ENCODE assay signal across 11 mouse cellular contexts in the genomic region with DNA sequence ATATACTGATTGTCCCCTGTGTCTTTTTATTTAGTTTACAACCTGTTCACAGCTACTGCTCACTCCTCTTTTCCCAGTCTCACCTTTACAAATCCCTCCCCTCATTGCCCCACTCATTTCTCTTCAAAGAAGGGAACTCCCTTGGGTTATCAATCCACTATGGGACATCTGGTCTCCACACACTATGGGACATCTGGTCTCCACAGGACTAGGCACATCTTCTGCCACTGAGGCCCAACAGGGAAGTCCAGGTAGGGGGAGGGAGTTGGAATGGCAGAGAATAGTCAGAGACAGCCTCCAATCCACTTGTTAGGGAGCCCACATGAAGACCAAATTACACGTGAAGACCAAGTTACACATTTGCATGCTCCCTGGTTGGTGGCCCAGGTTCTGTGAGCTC. TPM values are rescaled to one million over a fixed set of nuclear protein-coding genes. Genes with fewer than 3 reads are reported as not detected.
A peak's percentile ranks its signal among the peaks of the same experiment; 100 is the strongest.
DNase-seq lines count a peak whose midpoint lies in the region; ATAC-seq and TF ChIP-seq lines count a peak whose summit lies in the region.
"Had no signal": no experiment of that assay in that cellular context is flagged by ENCODE, and none has a peak within 500 bp of the region (broad histone marks: within the 10 kb centered on the region; RNA-seq: fewer than 3 reads in every experiment).

No protein-coding gene starts in this region.

- H3K36me3 ChIP-seq in lung, embryonic 14.5 days (ENCODE audit: insufficient read depth): no peaks in the 10 kb centered on the region
- H3K36me3 ChIP-seq in forebrain, embryonic 15.5 days: no peaks in the 10 kb centered on the region
- no peaks in the 10 kb centered on the region for H3K36me3 ChIP-seq in limb, embryonic 13.5 days
- H3K36me3 ChIP-seq in neural tube, embryonic 15.5 days: no peaks in the 10 kb centered on the region
- H3K36me3 ChIP-seq: G1E had no signal

- no peak for ATAC-seq in lung, embryonic 14.5 days (ENCODE audit: insufficient read depth)
- no peak for ATAC-seq in forebrain, embryonic 15.5 days (replicated peaks)
- ATAC-seq in limb, embryonic 13.5 days (ENCODE audit: low FRiP score, low read depth): no peak
- ATAC-seq in neural tube, embryonic 15.5 days (ENCODE audit: low FRiP score): peak; percentile 51; the same call in 1 of the 2 replicates

- peak overlapping the region; percentile 37 for H3K4me3 ChIP-seq in lung, embryonic 14.5 days (ENCODE audit: low read depth, low read length)
- peak overlapping the region; percentile 44; the same call in 1 of the 2 replicates for H3K4me3 ChIP-seq in forebrain, embryonic 15.5 days
- peak overlapping the region; percentile 44 for H3K4me3 ChIP-seq in limb, embryonic 13.5 days
- peak overlapping the region; percentile 47 for H3K4me3 ChIP-seq in neural tube, embryonic 15.5 days (replicated peaks)
- H3K4me3 ChIP-seq: erythroblast, embryonic 14.5 days had no signal

- H3K9ac ChIP-seq in lung, embryonic 14.5 days: no peak overlapping the region
- no peak overlapping the region for H3K9ac ChIP-seq in forebrain, embryonic 15.5 days (replicated peaks)
- no peak overlapping the region for H3K9ac ChIP-seq in limb, embryonic 13.5 days
- no peak overlapping the region for H3K9ac ChIP-seq in neural tube, embryonic 15.5 days (replicated peaks)

- peak overlapping the region; percentile 73 for H3K4me2 ChIP-seq in lung, embryonic 14.5 days
- H3K4me2 ChIP-seq in forebrain, embryonic 15.5 days (replicated peaks): peak overlapping the region; percentile 64
- H3K4me2 ChIP-seq in limb, embryonic 13.5 days (replicated peaks): peak overlapping the region; percentile 73
- H3K4me2 ChIP-seq in neural tube, embryonic 15.5 days: peak overlapping the region; percentile 85

- no peaks in the 10 kb centered on the region for H3K4me1 ChIP-seq in lung, embryonic 14.5 days (ENCODE audit: insufficient read depth)
- no peaks in the 10 kb centered on the region for H3K4me1 ChIP-seq in forebrain, embryonic 15.5 days
- peaks cover 5% of the 10 kb centered on the region; the same call in 1 of the 2 replicates for H3K4me1 ChIP-seq in limb, embryonic 13.5 days
- H3K4me1 ChIP-seq in neural tube, embryonic 15.5 days: 0 out of 2 replicates have a peak, but pooled peaks cover 6% of the 10 kb centered on the region

- WGBS in lung, embryonic 14.5 days: 42% methylated on average over 1 of the region's 1 CpGs
- 70% methylated on average over 1 of the region's 1 CpGs for WGBS in forebrain, embryonic 15.5 days
- WGBS in limb, embryonic 13.5 days: 41% methylated on average over 1 of the region's 1 CpGs
- 63% methylated on average over 1 of the region's 1 CpGs for WGBS in neural tube, embryonic 15.5 days

- H3K27ac ChIP-seq in lung, embryonic 14.5 days (ENCODE audit: low read depth): no peak overlapping the region
- H3K27ac ChIP-seq in forebrain, embryonic 15.5 days (replicated peaks): no peak overlapping the region
- H3K27ac ChIP-seq in limb, embryonic 13.5 days: no peak overlapping the region
- H3K27ac ChIP-seq in neural tube, embryonic 15.5 days (replicated peaks): no peak overlapping the region

- DNase-seq in lung, embryonic 14.5 days: no peak
- DNase-seq in lung, postnatal 14 days: no peak
- no peak for DNase-seq in cerebellum, postnatal 4 days (ENCODE audit: low spot score in 2 of 2)
- no peak for DNase-seq in kidney, adult 9 months
- DNase-seq in thymus, postnatal 25 days: no peak
- DNase-seq: thymus, postnatal 14 days had no signal

- TF ChIP-seq CTCF in lung, embryonic 14.5 days (IDR thresholded peaks at IDR 0.05; ENCODE audit: low read depth): no peak

- no peaks in the 10 kb centered on the region for H3K27me3 ChIP-seq in lung, embryonic 14.5 days (ENCODE audit: insufficient read depth, low read length)
- H3K27me3 ChIP-seq in forebrain, embryonic 15.5 days: no peaks in the 10 kb centered on the region
- H3K27me3 ChIP-seq in limb, embryonic 13.5 days: peaks cover 29% of the 10 kb centered on the region
- no peaks in the 10 kb centered on the region for H3K27me3 ChIP-seq in neural tube, embryonic 15.5 days (replicated peaks)

- no peaks in the 10 kb centered on the region for H3K9me3 ChIP-seq in lung, embryonic 14.5 days (ENCODE audit: low read depth, low read length)
- H3K9me3 ChIP-seq in forebrain, embryonic 15.5 days: no peaks in the 10 kb centered on the region
- no peaks in the 10 kb centered on the region for H3K9me3 ChIP-seq in limb, embryonic 13.5 days
- no peaks in the 10 kb centered on the region for H3K9me3 ChIP-seq in neural tube, embryonic 15.5 days (replicated peaks)
- H3K9me3 ChIP-seq: G1E had no signal

RNA-seq across cellular contexts. Expression of gene Ybx3, which starts 45.8 kb away (rescaled TPM):
- 59.1 and 65.1 TPM in 2 replicates for polyA plus RNA-seq in lung, embryonic 14.5 days (2014; fragmentation: Nextera tagmentation; extraction: Ambion mirVana)
- polyA plus RNA-seq in forebrain, embryonic 15.5 days (2015; fragmentation: Nextera tagmentation; extraction: Ambion mirVana): 19.5 and 20.8 TPM in 2 replicates
- 41.0 and 43.5 TPM in 2 replicates for polyA plus RNA-seq in limb, embryonic 13.5 days (2015; fragmentation: Nextera tagmentation; extraction: Ambion mirVana)
- polyA plus RNA-seq in neural tube, embryonic 15.5 days (2015; fragmentation: Nextera tagmentation; extraction: Ambion mirVana): 23.2 and 25.8 TPM in 2 replicates

RNA-seq across cellular contexts. Expression of gene 5430401F13Rik, which starts 52.1 kb away (rescaled TPM):
- polyA plus RNA-seq in lung, embryonic 14.5 days (2014; fragmentation: Nextera tagmentation; extraction: Ambion mirVana): not detected in 2 replicates
- not detected in 2 replicates for polyA plus RNA-seq in forebrain, embryonic 15.5 days (2015; fragmentation: Nextera tagmentation; extraction: Ambion mirVana)
- not detected in 2 replicates for polyA plus RNA-seq in limb, embryonic 13.5 days (2015; fragmentation: Nextera tagmentation; extraction: Ambion mirVana)
- not detected in 2 replicates for polyA plus RNA-seq in neural tube, embryonic 15.5 days (2015; fragmentation: Nextera tagmentation; extraction: Ambion mirVana)
- polyA plus RNA-seq: erythroblast, embryonic 14.5 days; G1E had no signal

RNA-seq across cellular contexts. Expression of gene Gm6619, which starts 52.1 kb away (rescaled TPM):
- not detected in 2 replicates for polyA plus RNA-seq in lung, embryonic 14.5 days (2014; fragmentation: Nextera tagmentation; extraction: Ambion mirVana)
- polyA plus RNA-seq in forebrain, embryonic 15.5 days (2015; fragmentation: Nextera tagmentation; extraction: Ambion mirVana): not detected in 2 replicates
- 0.25 TPM in 1 of 2 replicates, not detected in the other for polyA plus RNA-seq in limb, embryonic 13.5 days (2015; fragmentation: Nextera tagmentation; extraction: Ambion mirVana)
- not detected in 2 replicates for polyA plus RNA-seq in neural tube, embryonic 15.5 days (2015; fragmentation: Nextera tagmentation; extraction: Ambion mirVana)
- polyA plus RNA-seq: erythroblast, embryonic 14.5 days; G1E had no signal
